Mouse (Mus musculus): Measurements from ENCODE around the gene Tmem86a. TPM values are rescaled to one million over a fixed set of nuclear protein-coding genes. Genes with fewer than 3 reads are reported as not detected.
A peak's percentile ranks its signal among the peaks of the same experiment; 100 is the strongest.

Gene Tmem86a
- 1 to 10 TPM; 9.4 to 9.5 TPM for total RNA-seq (2021)
- long read RNA-seq, experiment 1, transcript Tmem86a-201 (3 exons, 1,831 nt), result major isoform, 14 of 15 reads
- long read RNA-seq, experiment 1, partial matches to known transcripts, result 1 of 15 reads
- long read RNA-seq, experiment 1, other reads (novel, unspliced or antisense), result 0 of 15 reads
- long read RNA-seq, experiment 2, transcript Tmem86a-201 (3 exons, 1,831 nt), result major isoform, 15 of 16 reads
- long read RNA-seq, experiment 2, partial matches to known transcripts, result 0 of 16 reads
- long read RNA-seq, experiment 2, other reads (novel, unspliced or antisense), result 1 of 16 reads

GRCm38 (mm10) chr7:47050366-47050765, at the start of gene Tmem86a:
Gene Tmem86a, plus strand, starts transcription at chr7:47050601.
- peak; percentile 85 to 92 for DNase-seq (ENCODE audit: low spot score in 2 of 2)

GRCm38 (mm10) chr7:47000644-47000983, 49.8 kb upstream of the Tmem86a start:
- DNase-seq (ENCODE audit: low spot score in 2 of 2), result no peak

- DNase-seq (ENCODE audit: low spot score in 2 of 2), result no peak
Observed at GRCm38 (mm10) chr7:47001125-47001899, 49.1 kb upstream of the Tmem86a start.

- DNase-seq (ENCODE audit: low spot score in 2 of 2), result no peak
Observed at GRCm38 (mm10) chr7:47001900-47002275, 48.5 kb upstream of the Tmem86a start.

- DNase-seq (ENCODE audit: low spot score in 2 of 2), result no peak
Observed at GRCm38 (mm10) chr7:47003411-47004115, 46.8 kb upstream of the Tmem86a start.

GRCm38 (mm10) chr7:47007109-47007780, 43.2 kb upstream of the Tmem86a start:
- DNase-seq (ENCODE audit: low spot score in 2 of 2), result no peak

- DNase-seq (ENCODE audit: low spot score in 2 of 2), result no peak
Observed at GRCm38 (mm10) chr7:47007818-47008167, 42.6 kb upstream of the Tmem86a start.

- DNase-seq (ENCODE audit: low spot score in 2 of 2), result peak; percentile 97 to 99
Observed at GRCm38 (mm10) chr7:47008168-47008993, 42.0 kb upstream of the Tmem86a start, which contains the start of gene Spty2d1. Gene Spty2d1, minus strand, starts transcription at chr7:47008411.

GRCm38 (mm10) chr7:47013131-47013767, 37.2 kb upstream of the Tmem86a start:
- DNase-seq (ENCODE audit: low spot score in 2 of 2), result no peak

GRCm38 (mm10) chr7:47014564-47015389, 35.6 kb upstream of the Tmem86a start:
- DNase-seq (ENCODE audit: low spot score in 2 of 2), result peak in 1 of 2 experiments; percentile 37

- peak; percentile 59 to 88 for DNase-seq (ENCODE audit: low spot score in 2 of 2)
Observed at GRCm38 (mm10) chr7:47015390-47016065, 34.9 kb upstream of the Tmem86a start.

- DNase-seq (ENCODE audit: low spot score in 2 of 2), result no peak
Observed at GRCm38 (mm10) chr7:47016602-47017001, 33.8 kb upstream of the Tmem86a start.

GRCm38 (mm10) chr7:47017146-47017545, 33.3 kb upstream of the Tmem86a start:
- no peak for DNase-seq (ENCODE audit: low spot score in 2 of 2)

GRCm38 (mm10) chr7:47019641-47020040, 30.8 kb upstream of the Tmem86a start:
- no peak for DNase-seq (ENCODE audit: low spot score in 2 of 2)

GRCm38 (mm10) chr7:47020956-47021355, 29.4 kb upstream of the Tmem86a start:
- DNase-seq (ENCODE audit: low spot score in 2 of 2), result no peak

- no peak for DNase-seq (ENCODE audit: low spot score in 2 of 2)
Observed at GRCm38 (mm10) chr7:47022482-47022881, 27.9 kb upstream of the Tmem86a start.

- DNase-seq (ENCODE audit: low spot score in 2 of 2), result peak; percentile 62 to 80
Observed at GRCm38 (mm10) chr7:47023530-47023929, 26.9 kb upstream of the Tmem86a start.

- no peak for DNase-seq (ENCODE audit: low spot score in 2 of 2)
Observed at GRCm38 (mm10) chr7:47024454-47024853, 25.9 kb upstream of the Tmem86a start.

- no peak for DNase-seq (ENCODE audit: low spot score in 2 of 2)
Observed at GRCm38 (mm10) chr7:47025429-47025828, 25.0 kb upstream of the Tmem86a start.

Measured in gastrocnemius, postnatal 4 days (tissue).